In the genomic region with DNA sequence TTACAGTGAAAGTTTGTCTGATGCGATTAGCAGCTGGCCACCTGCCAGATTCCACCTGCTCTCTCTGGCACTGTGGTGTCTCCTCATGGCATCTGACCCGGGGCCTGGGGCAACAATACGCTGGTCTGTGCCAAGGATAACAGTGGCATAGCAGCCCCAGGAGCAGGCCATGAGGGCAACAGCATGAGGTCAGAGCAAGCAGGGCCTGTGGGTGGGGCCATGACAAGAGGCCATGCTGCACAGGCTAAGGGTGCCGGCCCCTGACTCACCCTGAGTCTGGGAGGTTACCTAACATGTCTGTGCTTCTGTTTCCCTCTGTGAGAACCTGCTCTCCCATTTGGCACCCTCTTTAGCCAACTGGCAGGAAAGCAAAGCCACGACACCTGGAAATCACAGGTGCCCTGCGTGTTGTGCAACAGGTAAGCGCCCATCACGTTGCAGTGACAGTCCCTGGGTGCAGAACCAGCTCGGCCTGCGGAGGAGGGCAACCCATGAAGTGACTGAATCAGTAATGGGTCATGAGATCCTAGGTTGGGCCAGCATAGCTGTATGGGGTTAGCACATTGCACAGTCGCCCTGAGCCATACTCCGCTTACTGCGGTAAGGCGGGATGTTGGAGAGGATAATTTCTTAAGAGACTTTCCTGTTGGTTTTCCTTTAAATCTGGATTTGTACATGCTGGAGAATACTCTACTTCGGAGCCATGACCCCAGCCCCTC, we compare ENCODE assay signal across 10 mouse cellular contexts.
DNase-seq lines count a peak whose midpoint lies in the region; ATAC-seq and TF ChIP-seq lines count a peak whose summit lies in the region.
"Had no signal": no experiment of that assay in that cellular context is flagged by ENCODE, and none has a peak within 500 bp of the region (broad histone marks: within the 10 kb centered on the region; RNA-seq: fewer than 3 reads in every experiment).

No protein-coding gene starts in this region.

- H3K4me1 ChIP-seq in liver, adult 2 months (ENCODE audit: control insufficient read depth, insufficient read depth, low read length) = peaks cover 5% of the 10 kb centered on the region; the same call in 1 of the 2 replicates
- no peaks in the 10 kb centered on the region for H3K4me1 ChIP-seq in liver, embryonic 11.5 days (replicated peaks; ENCODE audit: control insufficient read depth, insufficient read depth, low read length)
- H3K4me1 ChIP-seq in intestine, embryonic 14.5 days (replicated peaks; ENCODE audit: control insufficient read depth, insufficient read depth, low read length) = peaks cover 6% of the 10 kb centered on the region; the same call in 1 of the 2 replicates

- peak; percentile 65 for DNase-seq in liver, adult 2 months (ENCODE audit: extremely low read depth, low read depth, low spot score)
- no peak for DNase-seq in liver, embryonic 11.5 days (ENCODE audit: low spot score)
- peak; percentile 49 for DNase-seq in brain, adult 2 months (ENCODE audit: low read depth, low spot score)
- peak; percentile 67 for DNase-seq in intestine, embryonic 14.5 days (ENCODE audit: low spot score)
- peak; percentile 11 to 46 for DNase-seq in lung, postnatal 4 days
- DNase-seq in thymus, adult 18-20 months = no peak
- DNase-seq in natural killer cell, adult 2 months (ENCODE audit: low spot score in 2 of 2) = no peak
- DNase-seq: right cerebral cortex, postnatal 14 days had no signal

- no peaks in the 10 kb centered on the region for H3K36me3 ChIP-seq in liver, adult 2 months (ENCODE audit: control insufficient read depth, insufficient read depth, low read length)
- H3K36me3 ChIP-seq in liver, embryonic 11.5 days (ENCODE audit: control insufficient read depth, insufficient read depth, low read length) = no peaks in the 10 kb centered on the region
- H3K36me3 ChIP-seq in intestine, embryonic 14.5 days (ENCODE audit: control insufficient read depth, insufficient read depth, low read length) = no peaks in the 10 kb centered on the region

- no peaks in the 10 kb centered on the region for H3K79me2 ChIP-seq in liver, adult 2 months (ENCODE audit: control insufficient read depth, insufficient read depth, low read length)

- H3K4me3 ChIP-seq in liver, adult 2 months (ENCODE audit: insufficient read depth, low read depth, low read length) = no peak overlapping the region
- no peak overlapping the region for H3K4me3 ChIP-seq in liver, embryonic 11.5 days (ENCODE audit: low read depth, low read length)
- no peak overlapping the region for H3K4me3 ChIP-seq in intestine, embryonic 14.5 days (ENCODE audit: low read depth, low read length)
- H3K4me3 ChIP-seq: erythroblast, embryonic 14.5 days had no signal

- TF ChIP-seq CTCF in liver, adult 2 months (IDR thresholded peaks at IDR 0.05; ENCODE audit: low read depth, low read length) = no peak

- no peaks in the 10 kb centered on the region for H3K9me3 ChIP-seq in liver, embryonic 11.5 days (ENCODE audit: control insufficient read depth, low read length)
- H3K9me3 ChIP-seq in intestine, embryonic 14.5 days (ENCODE audit: control insufficient read depth, low read length) = no peaks in the 10 kb centered on the region

- TF ChIP-seq POLR2A in liver, adult 2 months (IDR thresholded peaks at IDR 0.05; ENCODE audit: extremely low read depth, insufficient read depth, low read length) = no peak

- 51% methylated on average over 15 of the region's 15 CpGs for WGBS in liver, adult 2 months
- WGBS in liver, embryonic 11.5 days = 80% methylated on average over 15 of the region's 15 CpGs
- WGBS in intestine, embryonic 14.5 days = 78% methylated on average over 15 of the region's 15 CpGs

- H3K27me3 ChIP-seq in liver, adult 2 months (ENCODE audit: control insufficient read depth, insufficient read depth, low read length) = no peaks in the 10 kb centered on the region
- H3K27me3 ChIP-seq in liver, embryonic 11.5 days (replicated peaks; ENCODE audit: control insufficient read depth, insufficient read depth, low read length) = no peaks in the 10 kb centered on the region
- no peaks in the 10 kb centered on the region for H3K27me3 ChIP-seq in intestine, embryonic 14.5 days (replicated peaks; ENCODE audit: control insufficient read depth, insufficient read depth, low read length)

- no peak overlapping the region for H3K4me2 ChIP-seq in liver, embryonic 11.5 days
- no peak overlapping the region for H3K4me2 ChIP-seq in intestine, embryonic 14.5 days (ENCODE audit: low read length)

- no peak overlapping the region for H3K9ac ChIP-seq in liver, adult 2 months (ENCODE audit: low read depth, low read length)
- no peak overlapping the region for H3K9ac ChIP-seq in liver, embryonic 11.5 days (ENCODE audit: low read depth, low read length)
- H3K9ac ChIP-seq in intestine, embryonic 14.5 days (ENCODE audit: low read length) = no peak overlapping the region

- ATAC-seq in liver, embryonic 11.5 days (replicated peaks; ENCODE audit: low FRiP score) = no peak
- ATAC-seq in intestine, embryonic 14.5 days (replicated peaks; ENCODE audit: low FRiP score, low TSS enrichment, low read depth) = peak; percentile 65; the same call in 1 of the 2 replicates
- no peak for ATAC-seq in frontal cortex, adult (ENCODE audit: low TSS enrichment)

- no peak overlapping the region for H3K27ac ChIP-seq in liver, adult 2 months (replicated peaks; ENCODE audit: insufficient read depth, low read depth, low read length)
- H3K27ac ChIP-seq in liver, embryonic 11.5 days (ENCODE audit: low read depth, low read length) = no peak overlapping the region
- no peak overlapping the region for H3K27ac ChIP-seq in intestine, embryonic 14.5 days (ENCODE audit: low read depth)

Comparison
In these comparisons a context has a peak if more than half of its experiments do, and no peak if none do; other contexts are left out.
1. DNase-seq: peak in liver, adult 2 months (single experiment), brain, adult 2 months (single experiment), intestine, embryonic 14.5 days (single experiment) and lung, postnatal 4 days (2 of 2); none in liver, embryonic 11.5 days (single experiment), thymus, adult 18-20 months (0 of 2) and natural killer cell, adult 2 months (0 of 2).